Mouse (Mus musculus) inflammation-experienced regulatory T-cells, adult 6 months (primary cell): Measurements from ENCODE around the gene Sla2. TPM values are rescaled to one million over a fixed set of nuclear protein-coding genes. Genes with fewer than 3 reads are reported as not detected.
"Not testable (repeated sequence)": the region's sequence is repeated elsewhere in the genome, so short reads cannot be mapped to it uniquely, and the experiment has no call there.

ENCODE experiments used
- ATAC-seq: one replicate; pipeline ENCODE4 v1.8.0; 2017
- polyA plus RNA-seq, 3 experiments: library from polyadenylated mRNA; unstranded; fragments of 100-300 nt; shearing (Covaris generic); gene quantifications; one replicate each; pipeline ENCODE4 v1.2.1; 2017

Sla2 gene
- polyA plus RNA-seq, 3 experiments from 2014 or later, result 55.1 to 91.5 (median 58.8) TPM

DNA sequence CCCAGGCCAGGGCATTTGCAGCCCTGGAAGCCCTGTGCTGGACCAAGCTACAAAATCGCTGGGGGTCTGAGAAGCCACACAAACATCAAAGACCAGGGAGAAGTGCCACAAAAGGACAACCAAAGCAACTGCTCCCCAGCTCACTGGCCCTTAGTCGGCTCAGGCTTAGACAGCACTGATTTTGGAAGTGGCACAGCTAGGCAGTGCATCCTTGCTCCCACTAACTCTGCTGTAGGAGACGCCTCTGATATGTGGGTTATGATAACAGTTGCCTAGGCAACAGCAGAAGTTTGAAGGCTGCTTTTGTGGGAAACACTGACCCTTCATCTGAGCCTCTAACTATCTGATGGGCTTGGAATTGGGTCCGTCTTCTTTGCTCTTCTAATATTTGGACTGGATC, 12.2 kb upstream of the Sla2 start:
- ATAC-seq, result no peak

DNA sequence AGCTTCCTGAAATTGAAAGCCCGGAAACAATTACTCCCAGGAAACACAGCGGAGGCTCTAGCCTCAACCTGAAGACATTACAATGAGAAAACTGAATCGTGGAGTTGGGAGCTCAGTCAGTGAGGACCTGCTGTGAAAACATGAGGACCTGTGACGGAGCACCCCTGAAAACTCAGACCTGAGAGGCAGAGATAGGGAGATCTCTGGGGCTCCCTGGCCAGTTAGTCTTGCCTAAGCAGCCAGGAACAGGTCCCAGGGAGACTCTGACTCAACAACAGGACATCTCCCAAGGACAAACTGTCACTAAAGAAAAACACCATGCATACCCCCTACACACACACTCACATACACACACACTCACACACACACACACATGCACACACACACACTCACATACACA, 11.4 kb upstream of the Sla2 start:
- no peak for ATAC-seq

DNA sequence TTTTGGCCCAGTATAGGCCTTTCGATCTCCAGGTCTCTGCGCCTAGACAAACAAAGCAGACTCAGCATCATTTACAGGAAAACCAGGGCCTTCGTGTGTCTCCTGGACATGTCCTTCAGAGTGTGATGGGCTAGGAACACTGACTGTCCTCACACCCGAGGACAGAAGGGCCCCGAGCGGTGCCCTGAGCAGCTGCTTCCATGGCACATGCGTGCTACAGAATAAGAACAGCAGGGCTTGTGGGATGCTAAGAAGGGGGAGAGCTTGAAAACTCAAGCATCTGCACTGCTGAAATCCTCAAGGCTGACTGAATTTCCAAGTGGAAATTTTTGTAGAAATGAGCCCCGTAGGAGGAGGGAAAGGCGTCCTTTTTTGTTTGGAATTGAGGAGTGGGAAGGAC, 10.0 kb upstream of the Sla2 start:
- ATAC-seq, result no peak

DNA sequence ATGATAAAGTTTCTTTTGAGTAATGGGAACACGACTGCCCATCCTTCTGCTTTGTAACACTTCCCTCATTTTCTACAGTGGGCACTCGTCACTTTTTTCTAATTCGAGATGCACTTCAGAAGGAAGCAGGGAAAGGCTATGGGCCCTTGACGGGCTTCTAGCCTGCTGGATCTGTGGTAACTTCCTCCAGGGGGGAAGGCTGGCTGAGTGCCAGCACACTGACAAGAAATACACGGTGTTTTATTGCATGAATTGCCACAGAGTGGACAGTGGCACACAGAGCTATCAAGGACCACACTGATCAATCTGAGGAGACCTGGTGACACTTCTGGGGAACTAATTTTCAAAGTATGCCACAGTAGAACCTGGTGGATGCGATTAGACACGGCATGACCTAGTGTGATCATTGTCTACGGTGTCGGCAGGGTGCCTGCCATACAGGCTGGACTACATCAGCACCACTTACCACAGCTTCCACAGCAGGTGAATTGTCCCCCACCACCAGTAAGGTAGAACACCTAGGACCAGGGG, 9.5 kb upstream of the Sla2 start:
- ATAC-seq, result no peak

DNA sequence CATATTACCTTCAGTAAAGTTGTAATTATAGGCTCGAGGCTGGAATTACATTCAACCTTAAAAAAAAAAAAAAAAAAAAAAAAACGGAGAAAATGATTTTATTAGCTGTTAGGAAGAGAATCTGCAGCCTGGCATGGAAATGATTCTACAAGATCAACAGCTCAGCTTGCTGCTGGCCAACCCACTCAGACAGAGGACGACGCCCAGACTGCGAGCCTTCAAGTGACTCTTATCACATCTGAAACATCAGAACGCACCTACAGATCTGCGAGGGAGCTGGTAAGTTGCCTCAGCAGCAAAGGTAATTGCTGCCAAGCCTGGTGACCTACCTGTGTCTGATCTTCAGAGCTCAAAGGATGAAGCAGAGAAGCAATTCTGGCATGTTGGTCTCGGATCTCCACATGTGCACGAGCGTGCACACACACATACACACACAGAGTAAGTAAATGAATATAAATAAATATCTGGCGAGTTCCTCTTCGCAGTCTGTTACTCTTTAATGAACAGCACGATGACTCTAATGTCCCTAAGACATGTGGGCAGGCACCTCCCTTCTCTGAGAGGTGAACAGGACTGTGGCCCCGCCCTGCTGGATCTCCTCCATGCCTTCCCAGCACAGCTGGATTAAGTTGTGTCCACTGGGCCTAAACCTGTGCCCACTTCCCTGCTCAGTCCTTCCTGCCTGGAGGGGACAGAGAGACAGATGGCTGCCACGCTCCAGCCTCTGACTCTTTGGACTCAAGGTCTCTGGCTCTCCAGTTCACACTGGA, 7.7 kb upstream of the Sla2 start:
- ATAC-seq, result no peak

DNA sequence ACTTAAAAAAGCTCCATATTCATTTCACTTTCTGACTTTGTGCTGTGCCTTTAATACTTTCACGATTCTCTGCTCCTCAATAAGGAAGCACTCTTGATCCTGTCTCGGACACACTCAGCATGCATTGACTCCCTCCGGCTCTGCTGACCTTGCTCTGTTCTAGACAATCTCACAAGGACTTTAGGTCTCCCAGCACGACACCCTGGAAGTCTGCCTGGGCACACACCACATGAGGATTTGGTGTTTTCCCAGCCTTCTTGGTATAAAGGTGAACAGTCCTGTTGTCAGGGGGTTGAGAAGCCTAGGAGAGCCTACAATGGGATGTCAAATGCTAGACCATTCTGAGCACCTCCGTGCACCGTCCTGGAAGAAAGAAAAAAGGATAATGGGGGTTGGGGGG, 5.8 kb upstream of the Sla2 start:
- no peak for ATAC-seq

DNA sequence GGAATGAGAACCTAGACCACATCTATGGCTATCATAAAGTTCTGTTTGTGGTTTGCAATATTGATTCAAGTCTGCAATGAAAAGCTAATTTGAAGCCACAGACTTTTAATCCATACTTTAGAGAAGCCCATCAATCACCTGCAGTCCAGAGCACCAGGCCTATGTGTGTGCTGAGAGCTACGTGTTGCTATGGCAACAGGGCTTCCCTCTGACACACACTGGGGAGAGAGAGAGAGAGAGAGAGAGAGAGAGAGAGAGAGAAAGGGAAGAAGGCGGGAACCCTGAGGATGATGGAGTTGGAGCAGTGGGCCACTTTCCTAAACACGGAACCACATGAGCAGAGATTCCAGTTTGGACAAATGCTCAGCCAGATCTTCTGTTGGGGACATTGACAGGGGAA, 5.2 kb upstream of the Sla2 start:
- no peak for ATAC-seq

DNA sequence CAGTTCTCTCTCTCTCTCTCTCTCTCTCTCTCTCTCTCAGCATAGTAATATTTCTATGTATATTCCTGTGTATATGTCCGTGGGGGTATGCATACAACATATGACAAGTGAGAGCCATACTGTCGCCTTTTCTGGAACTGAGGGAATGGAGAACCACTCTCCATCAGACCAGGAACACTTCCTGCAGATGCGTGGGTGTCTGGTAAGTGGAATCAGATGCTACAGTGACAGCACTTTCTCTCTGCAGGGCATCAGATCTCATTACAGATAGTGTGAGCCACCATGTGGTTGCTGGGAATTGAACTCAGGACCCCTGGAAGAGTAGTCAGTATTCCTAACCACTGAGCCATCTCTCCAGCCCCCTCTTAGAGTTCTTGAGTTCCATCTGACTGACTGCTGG, 1.5 kb upstream of the Sla2 start:
- ATAC-seq, result no peak

DNA sequence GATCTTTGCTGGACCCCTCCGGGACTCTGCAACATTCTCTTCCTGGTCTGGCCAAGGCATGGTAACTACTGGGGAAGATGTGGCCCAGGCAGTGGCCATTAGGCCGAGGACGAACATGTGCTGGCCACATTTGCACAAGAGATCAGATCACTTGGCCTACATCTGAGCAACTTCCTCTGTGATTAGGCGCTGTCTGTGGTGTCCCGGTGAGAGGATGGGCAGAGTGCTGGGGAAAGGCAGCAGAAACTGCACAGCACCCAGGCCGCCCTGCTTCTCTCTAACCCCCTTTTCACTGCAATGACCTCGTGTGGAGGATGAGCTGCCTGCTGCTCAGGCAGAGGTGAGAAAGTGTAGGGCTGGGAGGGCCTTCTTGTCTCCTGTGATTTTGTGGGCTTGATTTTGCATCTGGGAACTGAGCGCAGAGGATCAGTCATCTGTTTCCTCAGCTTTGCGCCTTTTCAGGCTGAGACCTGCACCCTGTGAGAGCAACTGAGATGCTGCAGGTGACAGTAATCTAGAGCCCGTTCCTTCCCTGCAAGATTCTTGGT, 834 bp downstream of the Sla2 start:
- no peak for ATAC-seq

DNA sequence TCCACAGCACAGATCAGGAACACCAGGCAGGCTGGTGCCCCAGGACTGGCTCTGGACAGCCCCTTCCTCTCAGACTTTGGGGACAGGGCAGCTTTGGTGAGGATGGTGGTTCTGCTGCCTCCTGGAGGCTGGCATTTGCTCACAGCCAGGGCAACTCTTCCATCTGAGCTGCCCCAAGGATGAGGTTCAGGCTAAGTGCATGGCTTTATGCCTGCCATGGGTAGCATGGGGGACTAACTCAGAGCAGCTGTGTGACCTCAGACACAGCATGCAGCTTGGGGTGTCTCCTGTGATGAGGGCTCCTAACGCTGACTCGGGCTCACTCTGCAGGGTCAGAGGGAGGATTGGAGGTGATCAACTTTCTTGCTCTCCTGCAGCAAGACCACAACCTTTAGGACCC, 1.3 kb downstream of the Sla2 start:
- ATAC-seq, result not testable (repeated sequence)

DNA sequence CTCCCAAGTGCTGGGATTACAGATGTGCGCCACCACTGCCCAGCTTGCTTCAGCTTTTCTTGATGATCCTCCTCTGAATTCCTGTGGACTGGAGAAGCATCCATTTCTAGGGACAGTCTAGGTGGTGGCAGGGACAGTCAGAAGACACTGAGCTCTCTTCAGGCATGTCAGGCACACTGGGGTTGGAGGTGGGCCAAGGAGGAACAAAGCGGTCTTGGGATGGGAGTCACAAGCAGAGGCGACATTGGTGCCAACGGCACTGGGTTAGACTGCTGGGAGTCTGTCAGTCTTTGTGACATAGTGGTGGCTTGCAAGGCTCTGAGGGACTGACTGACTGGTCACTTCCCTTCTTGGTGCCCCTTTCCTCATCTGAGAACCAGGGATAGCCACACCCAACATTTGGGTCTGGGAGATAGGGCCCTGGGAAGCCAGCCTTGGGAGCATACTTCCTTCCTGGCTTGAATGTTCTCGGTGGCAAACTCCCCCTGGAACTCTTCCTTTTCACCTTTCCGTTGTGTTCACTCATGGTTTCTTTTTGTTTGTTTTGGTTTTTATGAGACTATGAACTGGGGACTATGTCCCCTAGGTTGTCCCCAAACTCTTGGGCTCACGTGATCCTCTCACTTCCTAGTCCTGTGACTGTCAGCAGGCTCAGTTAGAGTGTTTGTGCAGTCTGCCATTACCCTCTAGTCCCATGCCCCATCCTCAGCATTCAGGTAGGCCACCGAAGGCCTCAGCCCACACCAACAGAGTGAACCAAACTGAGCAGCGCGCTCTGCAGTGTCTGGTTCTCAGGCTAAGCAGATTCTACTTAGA, 2.4 kb downstream of the Sla2 start:
- ATAC-seq, result no peak

DNA sequence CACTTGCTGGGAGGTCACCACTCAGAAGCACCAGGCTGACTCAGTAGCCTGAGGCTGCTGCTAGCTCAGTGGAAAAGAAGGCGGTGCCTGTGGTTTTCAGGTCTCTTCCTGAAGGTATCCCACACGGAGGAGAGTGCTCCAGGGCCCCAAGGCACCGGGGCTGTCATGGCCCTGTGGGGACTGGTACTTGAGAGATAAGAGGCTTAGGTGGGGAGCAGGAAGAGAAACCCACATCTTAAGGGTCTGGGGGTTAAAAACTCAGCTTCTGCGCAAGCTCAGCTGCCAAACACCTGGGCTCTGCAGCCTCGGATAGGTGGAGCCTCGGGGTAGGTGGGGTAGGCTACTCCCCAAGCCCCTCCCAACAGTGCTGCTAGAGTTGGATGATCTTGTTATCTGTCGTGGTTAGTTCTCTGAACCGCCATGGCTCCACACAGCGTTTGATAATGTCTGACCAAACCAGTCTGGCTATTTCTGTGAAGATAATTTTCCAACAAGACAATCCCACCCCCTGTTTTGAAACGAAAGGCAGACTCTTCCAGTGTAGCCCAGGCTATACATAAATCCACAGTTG, 4.5 kb downstream of the Sla2 start:
- ATAC-seq, result peak; percentile 26

DNA sequence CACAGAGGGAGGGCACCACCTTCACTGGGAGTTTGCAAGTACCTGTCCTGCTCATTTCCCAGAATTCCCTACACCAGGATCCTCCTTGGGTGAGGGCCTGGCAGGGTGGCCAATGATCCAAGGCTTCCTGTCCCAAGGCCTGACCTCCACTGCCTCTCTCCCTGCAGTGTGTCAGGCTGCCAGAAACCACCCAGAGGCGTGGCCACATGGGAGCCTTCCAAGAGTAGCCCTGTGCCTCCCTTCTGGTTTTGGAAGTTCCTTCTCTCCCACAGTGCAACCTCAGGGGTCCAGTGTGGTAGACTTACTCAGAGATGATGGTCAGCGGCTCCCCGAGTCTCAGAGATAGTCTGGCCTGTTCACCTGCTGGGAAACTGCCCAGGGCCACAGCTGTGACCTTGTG, 7.5 kb downstream of the Sla2 start:
- ATAC-seq, result no peak

DNA sequence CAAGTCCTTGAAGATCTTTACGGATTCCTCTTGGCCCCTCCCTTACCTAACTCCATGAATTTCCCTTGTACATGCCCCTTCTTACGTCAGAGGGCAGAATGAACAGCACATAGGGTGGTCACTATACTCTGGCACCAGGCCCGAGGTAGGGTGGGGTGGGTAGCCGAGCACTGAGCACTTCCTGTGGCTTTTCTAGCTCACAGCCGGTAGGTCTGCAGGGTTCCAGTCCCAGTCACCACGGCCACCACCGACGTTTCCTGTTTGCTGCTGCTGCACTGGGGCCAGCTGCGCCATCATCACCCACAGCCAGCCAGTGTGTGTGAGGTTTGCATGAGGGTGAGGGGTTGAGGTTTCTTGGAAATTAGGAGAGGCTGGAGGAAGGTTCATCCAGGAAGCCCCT, 9.3 kb downstream of the Sla2 start:
- peak; percentile 87 for ATAC-seq

DNA sequence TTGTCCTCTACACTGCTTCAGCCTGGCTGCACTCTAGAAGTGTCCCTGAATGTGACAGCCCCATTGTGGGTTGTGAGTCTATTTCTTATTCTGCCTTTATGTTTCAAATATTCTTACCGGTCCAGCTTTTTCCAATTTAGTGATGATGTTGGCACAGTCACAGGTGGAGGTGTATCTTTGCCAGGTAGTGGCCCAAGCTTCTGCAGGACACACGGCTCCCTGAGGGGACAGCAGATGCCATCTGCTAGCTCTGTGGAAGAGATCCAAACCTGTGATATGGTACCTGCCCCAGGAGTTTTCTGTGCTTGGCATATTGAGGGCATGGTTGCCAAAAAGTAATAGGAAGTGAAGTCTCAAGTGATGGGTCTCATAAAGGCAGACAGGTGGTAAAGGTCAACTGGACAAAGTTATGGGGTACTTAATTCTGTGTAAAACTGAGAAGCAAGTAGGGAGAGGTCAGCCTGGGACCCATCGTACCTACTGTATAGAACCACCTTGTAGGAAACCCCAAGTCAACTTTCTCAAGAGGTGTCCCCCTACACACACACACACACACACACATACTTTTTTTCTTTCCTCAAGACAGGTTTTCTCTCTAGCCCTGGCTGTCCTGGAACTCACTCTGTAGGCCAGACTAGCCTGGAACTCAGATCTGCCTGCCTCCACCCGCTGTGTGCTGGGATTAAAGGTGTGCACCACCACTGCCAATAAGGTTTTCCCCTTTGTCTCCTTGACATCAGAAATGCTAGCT, 12.1 kb downstream of the Sla2 start:
- no peak for ATAC-seq

DNA sequence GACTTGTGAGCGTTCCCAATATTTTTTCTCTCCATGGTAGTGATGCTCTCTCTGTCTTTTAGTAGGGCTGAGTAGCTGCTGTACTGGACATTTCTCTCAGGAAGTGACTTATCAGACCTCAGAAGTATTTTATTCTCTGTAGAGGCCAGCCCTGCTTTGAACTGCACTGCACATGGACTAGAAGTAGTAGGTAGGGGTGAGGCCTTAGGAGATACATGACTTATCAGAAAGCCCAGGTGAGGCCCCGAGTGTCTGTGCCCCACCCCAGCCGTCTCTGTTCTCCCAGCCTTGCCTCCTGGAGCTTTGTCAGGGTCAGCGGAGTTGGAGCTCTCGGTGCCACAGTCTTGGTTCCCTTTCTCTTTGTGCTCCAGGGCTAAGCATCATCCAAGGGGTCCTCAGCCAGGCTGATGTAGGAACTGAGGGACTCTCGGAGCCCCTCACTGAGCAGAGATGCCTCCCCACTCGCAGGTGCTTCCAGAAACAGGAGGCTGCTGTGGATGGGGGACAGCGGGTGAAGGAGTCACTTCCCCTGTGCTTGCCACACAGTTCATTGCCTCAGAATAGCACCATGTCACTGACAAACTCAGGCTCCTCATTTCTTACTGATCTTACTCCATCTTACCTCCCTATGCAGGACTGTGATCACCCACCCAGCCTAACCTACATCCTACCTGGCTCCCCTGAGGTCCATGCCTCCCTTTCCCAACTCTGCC, 12.8 kb downstream of the Sla2 start:
- ATAC-seq, result no peak

DNA sequence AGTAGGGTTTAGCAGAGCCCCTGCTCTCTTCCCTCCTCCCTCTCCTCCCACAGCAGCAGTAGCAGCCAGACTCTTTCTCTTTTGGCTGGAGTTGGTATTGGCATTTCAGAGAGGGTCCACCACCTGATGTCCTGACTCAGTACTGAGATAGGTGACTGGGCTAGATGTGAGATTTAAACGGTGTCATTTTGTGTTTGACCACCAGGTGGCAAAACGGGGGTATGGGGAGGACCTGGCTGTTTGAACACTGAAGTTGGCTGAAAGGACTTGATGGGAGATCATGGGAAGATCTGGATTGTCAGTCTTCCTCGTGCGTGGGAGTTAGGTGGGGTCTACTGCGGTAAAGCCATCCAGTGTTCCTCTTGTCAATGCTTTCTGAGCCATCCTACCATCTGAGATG, 13.4 kb downstream of the Sla2 start:
- peak; percentile 38 for ATAC-seq

DNA sequence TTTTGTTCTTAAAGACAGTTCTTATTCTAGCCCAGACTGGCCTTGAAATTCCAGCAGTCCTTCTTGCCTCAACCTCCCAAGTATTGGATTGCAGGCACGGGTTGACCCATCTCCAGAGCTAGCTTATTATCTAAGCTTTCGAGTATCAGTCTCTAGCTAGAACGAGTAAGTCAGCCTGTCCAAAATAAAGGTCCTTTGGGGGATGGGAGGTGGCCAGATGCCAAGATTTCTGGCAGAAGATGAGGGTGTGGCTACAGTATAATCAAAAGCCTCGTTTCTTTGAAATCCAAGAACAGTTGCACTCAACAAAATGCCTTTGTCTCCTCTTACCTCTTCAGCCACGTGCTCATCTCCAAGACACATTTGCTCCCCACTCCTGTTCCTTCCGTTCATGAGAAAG, 16.5 kb downstream of the Sla2 start:
- ATAC-seq, result no peak

DNA sequence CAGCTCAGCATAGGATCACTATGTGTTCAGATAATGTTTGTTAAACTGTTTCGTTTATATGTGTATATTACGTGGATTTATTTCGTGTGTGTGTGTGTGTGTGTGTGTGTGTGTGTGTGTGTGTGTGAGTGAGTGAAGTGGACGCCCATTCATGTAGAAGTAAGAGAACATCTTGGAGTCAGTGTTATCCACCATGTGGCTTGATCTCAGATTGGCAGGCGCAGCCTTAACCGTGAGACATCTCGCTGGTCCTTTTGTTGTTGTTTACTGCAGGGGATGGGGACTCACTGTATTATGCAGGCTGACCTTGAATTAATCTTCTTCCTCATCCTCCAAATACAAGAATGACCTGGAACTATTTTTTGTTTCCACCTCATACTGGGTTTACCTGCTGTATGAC, 17.4 kb downstream of the Sla2 start:
- ATAC-seq, result no peak

DNA sequence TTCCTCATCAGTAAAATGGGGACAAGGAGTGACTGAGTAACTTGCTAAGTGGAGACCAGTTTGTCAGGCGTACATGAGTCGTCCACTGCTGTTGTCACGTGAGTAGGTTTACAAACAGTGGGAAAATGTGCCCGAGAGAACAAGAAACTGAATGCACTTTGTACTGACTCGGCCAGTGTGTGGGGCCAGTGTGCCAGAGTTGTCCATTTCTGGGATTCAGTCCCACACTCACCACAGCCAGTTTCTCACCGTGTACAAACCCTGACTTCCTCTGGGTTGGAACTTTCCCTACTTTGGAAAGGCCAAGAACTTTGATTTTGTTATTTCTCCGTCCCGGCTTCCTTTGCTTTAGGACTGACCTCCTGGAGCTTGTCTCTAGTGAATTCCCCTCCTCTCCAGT, 18.0 kb downstream of the Sla2 start:
- ATAC-seq, result no peak

DNA sequence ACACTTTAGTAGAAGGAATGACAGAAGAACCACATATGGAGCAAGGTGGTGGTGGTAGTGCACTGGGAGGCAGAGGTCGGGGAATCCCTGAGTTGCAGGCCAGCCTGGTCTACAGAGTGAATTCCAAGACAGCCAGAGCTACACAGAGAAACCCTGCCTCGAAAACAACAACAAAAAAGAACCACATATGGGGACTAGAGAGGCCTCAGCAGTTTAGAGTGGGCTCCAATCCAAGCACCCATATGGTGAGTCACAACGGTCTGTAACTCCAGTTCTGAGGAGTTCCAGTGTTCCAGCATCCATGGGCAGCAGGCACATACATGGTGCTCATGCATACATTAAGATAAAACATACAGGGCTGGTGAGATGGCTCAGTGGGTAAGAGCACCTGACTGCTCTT, 22.5 kb downstream of the Sla2 start:
- no peak for ATAC-seq
